Mouse (Mus musculus) lung, postnatal 10 days (tissue): ENCODE data around the gene Sema4b.

Experiments used
- DNase-seq: peaks from one replicate; pipeline ENCODE4 v3.0.0; 2021

Gene Sema4b

DNA sequence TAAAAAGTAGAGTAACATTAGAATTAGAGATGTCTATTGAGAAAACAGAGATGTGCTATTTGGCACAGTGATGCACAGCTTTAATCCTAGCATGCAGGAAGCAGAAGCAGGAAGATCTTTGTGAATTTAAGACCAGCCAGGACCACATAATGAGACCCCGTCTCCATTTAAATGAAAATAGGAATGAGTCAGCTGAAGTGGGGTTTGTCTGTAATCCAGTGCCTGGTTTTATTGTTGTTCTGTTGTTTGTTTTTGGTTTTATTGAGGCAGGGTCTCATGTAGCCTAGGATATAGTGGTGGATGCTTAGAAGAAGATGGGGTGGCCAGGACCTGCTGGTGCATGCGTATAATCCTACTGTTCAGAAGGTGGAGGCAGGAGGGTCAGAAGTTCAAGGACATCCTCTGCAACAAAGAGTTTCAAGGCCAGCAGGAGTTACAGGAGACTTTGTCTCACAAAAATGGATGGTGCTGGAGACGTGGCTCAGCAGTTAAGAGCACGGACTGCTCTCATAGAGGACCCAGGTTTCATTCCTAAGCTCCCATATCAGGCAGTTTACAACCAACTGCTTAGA lies 34.6 kb downstream of the Sema4b start:
- no peak for DNase-seq

DNA sequence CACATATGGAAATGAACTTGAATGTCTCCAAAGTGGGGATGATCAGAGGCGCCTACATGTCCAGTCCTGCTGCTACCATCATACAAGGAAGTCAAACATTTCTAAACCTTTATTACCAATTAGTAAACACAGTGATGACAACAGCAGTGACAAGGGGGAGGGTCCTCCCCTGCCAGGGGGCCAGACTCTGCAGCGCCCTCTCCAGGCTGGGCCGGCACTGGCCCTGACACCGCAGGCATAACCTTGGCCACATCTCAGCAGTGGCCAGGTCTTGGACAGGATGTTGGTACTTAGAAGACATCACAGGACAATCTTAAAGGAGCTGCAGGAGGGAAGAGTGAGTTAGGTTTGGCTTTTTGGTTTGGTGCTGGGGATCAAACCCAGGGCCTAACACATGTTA lies 40.4 kb downstream of the Sema4b start:
- DNase-seq, result no peak

DNA sequence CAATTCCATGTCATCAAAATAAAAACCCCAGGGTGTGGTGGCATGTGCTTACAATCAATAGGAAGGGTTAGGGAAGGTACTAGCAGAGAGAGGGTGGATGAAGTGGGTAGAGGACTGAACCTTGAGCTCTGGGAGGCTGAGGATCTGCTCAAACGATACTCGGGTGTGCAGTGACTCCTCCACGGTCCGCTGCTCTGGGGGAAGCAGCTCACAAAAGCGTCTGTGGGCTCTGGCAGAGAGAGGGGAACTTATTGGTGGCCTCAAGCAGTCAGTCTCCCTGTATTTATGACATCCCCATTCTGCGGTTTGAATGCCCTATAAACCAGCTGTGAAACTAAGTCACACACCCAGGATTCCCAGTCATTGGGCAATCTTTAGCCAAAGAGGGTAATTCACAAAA lies 43.6 kb downstream of the Sema4b start:
- DNase-seq, result no peak

DNA sequence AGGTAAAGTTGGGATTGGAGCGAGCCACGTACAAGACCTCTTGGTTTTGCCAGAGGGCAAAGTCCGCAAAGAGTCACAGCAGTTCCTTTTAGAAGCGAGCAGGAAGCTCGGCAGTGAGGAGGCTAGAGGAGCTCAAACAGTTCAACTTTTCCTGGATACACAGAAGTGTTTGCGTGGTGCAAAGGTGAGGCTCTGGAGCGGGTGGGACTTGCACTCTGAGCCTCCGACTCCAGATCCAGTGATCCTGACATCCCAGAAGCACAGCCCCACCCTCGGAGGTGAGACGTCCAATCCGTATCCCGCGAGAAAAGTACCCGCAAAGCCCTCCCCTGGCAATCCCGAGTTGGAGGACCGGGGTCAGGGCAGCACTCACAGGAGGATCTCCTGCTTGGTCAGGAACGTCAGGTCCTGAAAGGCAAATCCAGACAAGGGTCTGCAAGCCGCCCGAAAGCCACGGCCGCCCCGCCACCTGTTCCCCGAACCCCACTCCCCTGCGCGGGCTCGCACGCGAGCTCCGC lies 45.4 kb downstream of the Sema4b start:
- DNase-seq, result peak; percentile 67

DNA sequence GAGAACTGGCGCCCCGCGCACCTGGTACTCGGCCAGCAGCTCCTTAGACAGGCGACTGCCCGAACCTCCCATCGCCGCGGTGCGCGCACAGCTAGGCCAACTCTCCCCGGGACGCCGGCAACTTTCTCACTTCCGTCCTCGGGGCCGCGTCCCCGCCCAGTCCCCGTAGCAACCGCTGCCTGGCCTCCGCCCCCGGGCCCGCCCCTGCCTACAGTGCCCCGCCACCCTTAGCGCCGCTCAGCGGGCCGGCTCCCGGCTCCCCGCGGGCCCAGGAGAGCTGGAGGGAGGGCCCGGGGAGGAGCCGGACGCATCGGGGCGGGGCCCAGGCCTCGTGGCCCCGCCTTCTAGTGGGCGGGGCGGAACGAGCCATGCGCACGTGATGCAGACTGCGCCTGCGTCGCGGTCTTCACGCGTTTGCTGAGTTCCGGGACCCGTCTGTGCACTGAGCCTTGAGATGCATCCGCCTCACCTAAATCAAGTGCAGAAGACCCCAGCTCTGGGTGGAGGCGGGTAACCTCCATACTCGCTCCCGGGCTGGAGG lies 45.9 kb downstream of the Sema4b start, which contains the start of the genes Cib1 and Gdpgp1:
Gene Cib1, minus strand, starts transcription at position 325 of the 541 bp plus-strand sequence.
Gene Gdpgp1, plus strand, starts transcription at position 377 of the 541 bp plus-strand sequence.
- DNase-seq, result peak; percentile 97

DNA sequence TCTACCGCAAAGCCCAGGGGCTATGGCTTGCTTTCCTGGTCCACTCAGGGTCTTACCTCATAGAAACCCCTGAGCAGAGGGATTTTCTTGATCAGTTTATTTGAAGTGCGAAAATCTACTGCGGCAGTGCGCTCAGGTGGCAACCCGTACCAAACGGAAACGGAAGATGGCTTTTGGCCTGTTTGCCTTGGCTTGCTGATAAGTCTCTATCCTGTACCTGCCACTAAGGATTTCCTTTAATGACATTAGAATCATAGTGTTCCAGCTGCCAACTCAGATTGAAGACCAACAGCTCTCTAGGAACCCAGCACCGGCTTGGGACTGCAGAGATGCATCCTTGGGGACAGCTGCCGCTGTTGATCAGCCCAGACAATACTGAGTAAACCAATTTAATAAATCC lies 47.2 kb downstream of the Sema4b start:
- no peak for DNase-seq

DNA sequence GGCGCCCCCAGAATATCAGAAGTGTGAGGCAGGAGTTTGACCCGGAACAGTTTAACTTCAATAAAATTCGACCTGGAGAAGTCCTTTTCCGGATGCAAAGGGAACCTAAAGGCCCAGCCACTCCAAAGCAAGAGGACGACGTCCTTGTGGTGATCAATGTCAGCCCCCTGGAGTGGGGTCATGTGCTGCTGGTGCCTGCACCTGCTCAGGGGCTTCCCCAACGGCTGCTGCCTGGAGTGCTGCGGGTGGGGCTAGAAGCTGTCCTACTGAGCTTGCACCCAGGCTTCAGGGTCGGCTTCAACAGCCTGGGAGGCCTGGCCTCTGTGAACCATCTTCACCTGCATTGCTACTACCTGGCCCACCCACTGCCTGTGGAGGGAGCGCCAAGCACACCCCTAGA lies 51.9 kb downstream of the Sema4b start:
- no peak for DNase-seq

DNA sequence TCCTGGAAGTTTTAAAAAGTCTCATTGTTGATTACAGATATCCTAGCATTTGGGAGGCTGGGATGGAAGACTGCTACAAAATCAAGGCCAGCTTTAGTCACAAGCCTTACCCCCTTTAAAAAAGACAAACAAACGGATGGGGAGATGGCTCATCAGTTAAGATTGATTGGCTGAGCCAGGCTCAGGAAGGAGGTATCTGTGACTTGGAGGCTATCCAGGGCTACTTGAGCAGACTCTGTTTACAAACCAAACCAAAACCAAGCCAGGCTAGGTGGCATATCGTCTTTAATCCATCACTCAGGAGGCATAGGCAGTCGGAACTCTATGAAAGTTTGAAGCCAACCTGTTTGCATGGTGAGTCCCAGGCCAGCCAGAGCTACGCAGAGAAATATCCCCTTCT lies 55.0 kb downstream of the Sema4b start:
- no peak for DNase-seq

DNA sequence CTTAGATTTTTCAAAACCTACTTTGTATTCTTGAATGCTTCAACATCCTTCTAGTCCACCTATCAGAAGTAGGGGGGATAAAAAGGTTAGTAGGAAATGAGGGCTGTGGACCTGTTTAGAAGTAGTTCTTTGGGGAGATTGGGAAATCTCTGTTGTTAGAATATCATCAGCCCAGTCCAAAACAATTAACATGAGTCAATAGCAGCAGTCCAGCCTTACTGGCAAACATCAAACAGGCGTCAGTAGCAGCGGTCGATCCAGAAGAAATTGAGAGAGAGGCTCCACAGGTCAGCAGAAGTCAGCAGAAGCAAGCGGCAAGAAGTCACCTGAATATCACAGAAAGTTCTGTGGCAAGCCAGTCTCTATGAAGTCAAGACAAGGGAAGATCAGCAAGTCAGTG lies 58.2 kb downstream of the Sema4b start:
- DNase-seq, result no peak

DNA sequence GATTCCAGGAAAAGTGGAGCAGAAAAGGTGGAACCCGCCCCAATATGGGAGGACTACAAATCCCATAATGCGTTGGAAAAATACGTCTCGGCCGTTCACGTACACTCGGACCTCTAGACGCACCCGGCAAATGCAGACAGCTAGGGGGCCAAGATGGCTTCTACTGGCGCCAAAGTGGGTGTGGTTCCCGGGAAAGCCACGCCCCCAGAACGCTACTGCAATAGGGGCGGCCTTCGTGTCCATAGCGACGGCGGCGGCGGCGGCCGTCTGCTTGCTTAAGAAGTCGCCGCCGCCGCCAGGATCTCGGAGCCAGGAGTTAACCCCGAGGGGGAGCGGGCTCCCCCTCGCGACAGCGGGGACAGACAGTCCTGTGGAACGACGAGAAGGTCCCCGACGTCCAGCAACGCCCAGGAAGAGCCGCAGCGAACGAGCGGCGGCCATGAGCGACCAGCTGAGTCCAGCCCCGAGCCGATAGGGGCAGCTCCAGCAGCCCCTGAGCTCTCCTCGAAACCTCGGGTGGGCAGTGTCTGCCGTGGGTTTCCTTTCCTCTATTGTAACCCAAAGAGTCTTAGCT lies 59.6 kb downstream of the Sema4b start, which contains the start of gene Ttll13:
Gene Ttll13, plus strand, starts transcription at position 229 of the 574 bp plus-strand sequence.
- peak; percentile 99 for DNase-seq

DNA sequence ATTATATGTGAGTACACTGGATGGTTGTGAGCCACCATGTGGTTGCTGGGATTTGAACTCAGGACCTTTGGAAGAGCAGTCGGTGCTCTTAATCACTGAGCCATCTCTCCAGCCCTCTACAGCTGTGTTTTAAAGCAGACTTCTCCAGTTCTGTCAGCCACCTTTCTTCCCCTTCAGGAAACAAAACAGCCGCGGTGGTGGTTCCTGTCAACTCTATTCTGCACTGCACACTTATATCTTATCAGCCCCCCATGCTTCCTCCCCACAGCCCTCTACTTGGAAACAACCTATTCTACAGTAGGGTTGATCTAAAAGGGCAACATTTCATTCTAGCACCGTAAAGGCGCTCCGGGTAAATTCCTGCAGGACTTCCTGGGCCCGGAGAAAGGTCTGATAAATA lies 60.2 kb downstream of the Sema4b start:
- DNase-seq, result no peak

DNA sequence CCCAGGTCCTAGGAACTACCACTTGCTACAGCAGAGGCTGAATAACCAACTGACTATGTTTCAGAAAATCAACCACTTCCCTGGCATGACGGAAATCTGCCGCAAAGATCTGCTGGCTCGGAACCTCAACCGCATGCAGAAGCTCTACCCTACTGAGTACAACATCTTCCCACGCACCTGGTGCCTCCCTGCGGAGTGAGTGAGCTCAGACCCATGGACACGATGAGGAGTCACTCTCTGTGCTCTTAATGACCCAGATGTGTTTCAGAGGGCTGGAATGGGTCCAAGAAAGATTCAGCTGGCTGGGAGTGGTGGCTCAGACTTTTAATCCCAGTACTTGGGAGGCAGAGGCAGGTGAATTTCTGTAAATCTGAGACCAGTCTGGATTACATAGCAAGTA lies 65.8 kb downstream of the Sema4b start:
- no peak for DNase-seq

DNA sequence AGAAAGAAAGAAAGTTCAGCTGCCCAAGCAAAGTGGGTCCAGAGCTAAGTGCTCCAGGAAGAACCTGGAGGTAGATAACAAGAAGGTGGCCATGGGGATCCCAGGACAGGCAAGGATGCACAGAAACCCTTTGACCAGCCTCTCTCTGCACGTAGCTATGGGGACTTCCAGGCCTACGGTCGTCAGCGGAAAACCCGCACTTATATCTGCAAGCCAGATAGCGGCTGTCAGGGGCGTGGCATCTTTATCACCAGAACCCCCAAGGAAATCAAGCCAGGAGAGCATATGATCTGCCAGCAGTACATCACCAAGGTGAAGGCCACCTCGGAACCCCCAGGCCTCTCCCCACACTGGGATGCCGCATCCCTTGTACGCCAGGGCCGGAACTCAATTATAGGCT lies 66.2 kb downstream of the Sema4b start:
- DNase-seq, result no peak

DNA sequence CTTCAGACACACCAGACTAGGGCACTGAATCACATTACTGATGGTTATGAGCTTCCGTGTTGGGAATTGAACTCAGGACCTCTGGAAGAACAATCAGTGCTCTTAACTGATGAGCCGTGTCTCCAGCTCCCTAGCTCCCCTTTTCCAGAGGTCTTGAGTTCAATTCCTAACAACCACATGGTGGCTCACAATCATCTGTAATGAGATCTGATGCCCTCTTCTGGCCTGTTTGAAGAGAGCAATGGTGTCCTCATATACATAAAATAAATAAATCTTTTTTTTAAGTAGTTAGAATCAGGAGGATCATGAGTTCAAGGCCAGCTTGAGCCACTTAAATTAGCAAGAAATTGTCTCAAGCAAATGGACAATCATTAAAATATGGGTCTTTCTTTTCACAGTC lies 69.3 kb downstream of the Sema4b start:
- no peak for DNase-seq

DNA sequence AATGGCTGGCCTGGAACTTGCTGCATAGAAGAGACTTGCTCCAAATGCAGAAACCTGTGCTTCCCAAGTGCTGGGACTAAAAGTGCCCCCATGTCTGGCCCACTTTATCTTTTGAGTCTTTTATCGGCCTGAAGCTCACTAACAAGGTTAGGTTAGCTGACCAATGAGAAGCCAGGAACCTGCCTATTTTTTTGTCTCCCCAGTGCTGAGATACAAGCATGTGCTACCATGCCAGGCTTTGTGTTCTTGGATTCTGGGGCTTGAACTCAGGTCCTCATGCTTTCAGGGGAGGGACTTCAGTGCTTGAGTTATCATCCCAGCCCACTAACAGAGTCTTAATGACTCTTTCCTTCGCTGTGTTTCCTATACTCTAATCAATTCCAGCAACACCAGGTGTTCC lies 71.1 kb downstream of the Sema4b start:
- DNase-seq, result no peak

DNA sequence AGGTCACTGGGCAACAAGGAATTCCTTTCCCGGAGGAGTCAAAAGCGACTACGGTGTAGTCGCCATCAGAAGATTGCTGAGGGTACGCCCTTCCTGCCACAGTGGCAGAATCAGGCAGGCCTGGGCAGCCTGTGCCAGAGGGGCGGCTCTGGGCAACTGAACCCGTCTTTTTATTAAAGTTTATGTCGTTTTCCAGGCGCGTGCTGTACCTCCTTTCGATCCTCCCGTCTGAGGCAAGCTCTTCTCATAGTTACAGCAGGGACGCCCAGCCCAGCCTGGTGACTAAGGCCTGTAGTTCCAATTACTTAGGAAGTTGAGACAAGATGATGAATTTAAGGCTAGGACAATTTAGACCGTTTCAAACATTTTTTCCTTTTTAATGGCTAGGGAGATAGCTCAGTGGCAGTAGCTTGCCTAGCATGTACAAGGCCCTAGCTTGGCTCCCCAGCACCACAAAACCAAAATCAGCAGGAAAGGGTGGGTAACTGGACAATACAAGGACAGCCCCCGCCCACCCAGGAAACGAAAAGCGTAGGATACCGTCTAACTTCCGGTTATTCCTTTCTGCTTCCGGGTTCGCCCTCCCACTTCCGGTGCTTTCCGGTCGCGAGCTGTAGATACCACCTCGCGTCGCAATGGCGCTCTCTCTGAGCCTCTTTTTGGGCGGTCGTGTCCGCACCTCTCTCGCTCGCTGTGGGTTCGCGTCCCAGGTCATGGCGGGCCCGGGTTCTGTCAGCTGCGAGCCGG lies 74.2 kb downstream of the Sema4b start, which contains the start of gene Ngrn:
Gene Ngrn, plus strand, starts transcription at position 591 of the 747 bp plus-strand sequence.
- DNase-seq, result peak; percentile 95

DNA sequence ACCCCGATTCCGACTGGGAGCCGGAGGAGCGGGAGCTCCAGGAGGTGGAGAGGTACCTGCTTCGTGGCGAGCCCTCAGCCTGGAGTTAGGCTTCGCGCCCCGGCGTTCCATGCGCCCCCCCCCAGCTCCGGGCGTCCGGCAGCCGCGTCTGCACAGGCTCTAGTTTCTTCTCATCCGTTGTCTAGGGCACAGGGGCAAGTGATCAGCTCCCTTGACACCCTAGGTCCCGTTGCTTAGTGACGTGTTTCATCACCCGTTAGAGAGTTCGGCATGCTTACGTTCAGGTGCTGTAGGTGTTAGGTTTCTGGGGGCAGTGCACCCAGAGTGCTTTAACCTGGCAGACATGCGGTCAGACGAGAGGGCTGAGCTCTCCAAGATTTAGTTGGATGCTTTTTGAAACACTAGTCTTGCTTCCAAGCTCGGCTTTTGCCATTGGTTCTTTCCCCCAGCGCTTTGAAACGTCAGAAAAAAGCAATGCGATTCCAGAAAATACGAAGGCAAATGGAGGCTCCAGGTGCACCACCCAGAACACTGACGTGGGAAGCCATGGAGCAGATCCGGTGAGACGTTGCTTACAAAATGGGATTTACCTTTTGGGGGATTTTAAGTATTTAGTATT lies 74.8 kb downstream of the Sema4b start:
- no peak for DNase-seq

DNA sequence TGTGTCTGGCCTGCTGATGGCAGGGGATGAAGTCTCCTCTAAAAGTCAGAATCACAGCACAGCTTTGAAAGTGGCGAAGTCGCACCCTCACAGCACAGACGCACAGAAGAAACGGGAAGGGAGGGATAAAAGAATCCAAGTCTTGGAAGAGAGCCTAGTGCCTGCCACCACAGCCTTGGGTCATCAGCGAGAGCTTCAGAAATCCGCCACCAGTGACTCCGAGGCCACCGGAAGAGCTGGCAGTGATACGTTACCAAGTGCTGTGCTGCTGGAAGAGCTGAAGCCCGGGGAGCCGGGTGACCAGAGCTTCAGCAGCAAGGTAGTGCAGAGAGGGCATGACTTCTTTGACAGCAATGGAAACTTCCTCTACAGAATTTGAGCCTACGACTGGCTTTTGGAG lies 78.0 kb downstream of the Sema4b start:
- no peak for DNase-seq

DNA sequence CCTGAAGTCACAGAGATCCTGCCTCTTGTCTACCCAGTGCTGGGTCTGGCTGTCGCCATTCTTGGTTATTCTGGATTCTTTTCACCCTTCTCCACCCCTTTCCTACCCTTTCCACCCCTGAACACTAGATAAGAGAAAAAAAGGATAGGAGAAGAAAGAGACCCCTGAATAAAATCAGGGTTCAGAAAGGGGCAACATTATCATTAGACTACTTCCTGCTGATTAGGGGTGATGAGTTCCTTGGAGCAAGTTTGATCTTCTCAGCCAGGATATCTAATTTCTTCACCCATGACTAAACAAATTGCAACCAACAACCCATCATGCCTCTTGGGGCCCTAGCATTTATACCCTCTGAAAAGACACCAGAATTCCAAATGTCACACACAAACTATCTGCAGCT lies 81.1 kb downstream of the Sema4b start:
- DNase-seq, result no peak

DNA sequence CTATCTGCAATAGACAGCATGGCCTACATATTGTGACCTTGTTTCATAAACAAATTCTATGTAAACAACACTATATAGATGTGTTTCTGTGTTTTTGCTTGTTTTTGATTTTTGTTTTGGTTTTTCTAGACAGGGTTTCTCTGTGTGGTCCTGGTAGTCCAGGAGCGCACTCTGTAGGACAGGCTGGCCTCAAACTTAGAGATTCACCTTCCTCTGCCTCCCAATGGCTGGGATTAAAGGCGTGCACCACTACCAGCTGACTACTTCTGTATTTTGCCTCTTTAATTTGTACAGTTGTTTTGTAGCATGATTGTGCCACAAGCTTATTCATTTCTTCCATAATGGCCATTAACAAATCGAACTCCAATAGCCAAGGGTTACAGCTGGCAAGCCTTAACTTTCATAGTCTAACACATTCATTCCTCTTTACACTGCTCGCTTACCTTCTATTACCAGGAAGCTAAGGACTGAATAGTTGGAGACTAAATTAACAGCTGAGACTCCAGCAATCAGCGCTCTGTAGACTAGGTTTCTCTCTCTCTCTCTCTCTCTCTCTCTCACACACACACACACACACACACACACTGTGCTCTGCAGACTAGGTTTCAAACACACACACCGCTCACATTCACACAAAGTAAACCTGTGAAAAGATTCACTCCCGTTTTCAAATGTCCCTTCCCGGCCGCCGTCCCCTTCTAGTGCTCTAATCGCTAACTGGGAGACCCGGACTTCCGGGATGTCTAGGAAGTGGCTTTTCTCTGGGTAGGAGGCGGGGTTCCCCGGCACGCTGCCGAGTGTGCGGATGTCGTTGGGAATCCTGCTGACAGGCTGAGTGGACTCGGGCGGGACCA lies 82.5 kb downstream of the Sema4b start, which contains the start of gene Vps33b:
Gene Vps33b, plus strand, starts transcription at position 753 of the 854 bp plus-strand sequence.
- peak; percentile 98 for DNase-seq

DNA sequence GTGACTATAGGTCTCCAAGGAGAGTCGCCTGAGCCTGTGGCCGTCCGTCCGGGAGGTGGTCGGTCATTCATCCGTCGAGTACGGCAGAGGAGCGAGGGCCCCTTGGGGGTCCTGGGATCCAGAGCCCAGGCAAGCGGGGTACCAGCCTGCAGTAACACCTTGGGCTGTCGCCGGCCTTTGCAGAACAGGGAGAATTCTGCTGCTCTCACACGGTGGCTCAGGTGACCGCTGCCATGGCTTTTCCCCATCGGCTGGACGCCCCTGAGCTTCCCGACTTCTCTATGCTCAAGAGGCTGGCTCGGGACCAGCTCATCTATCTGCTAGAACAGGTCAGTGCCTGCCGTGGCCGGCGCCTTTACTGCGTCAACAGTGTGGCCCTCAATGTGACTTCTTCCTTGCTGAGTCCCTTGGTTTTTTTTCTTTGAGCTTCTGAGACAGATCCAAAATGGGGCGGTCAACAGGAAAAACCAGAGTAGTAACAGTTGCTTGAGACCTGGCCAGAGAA lies 83.2 kb downstream of the Sema4b start:
- DNase-seq, result peak; percentile 44

DNA sequence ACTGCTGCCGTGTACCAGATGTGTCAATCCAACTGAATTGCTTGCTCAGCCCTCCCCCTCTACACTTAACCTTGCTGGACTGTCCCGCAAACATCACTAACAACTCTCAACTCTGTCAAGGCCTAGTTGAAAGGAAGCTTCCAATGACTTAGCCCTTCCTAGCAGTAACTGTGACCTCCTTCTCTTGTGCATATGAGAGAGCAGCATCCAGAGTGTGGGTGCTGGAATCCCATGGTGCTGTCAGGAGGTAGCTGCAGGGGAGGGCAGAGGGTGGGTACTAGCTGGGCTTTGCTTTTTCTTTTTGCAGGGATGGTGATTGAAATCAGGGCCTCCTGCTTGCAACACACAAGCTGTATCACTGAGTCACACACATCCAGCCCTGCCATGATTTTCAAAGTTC lies 86.8 kb downstream of the Sema4b start:
- no peak for DNase-seq
